Mouse (Mus musculus): Measurements from ENCODE around the gene Pde6d. TPM values are rescaled to one million over a fixed set of nuclear protein-coding genes. Genes with fewer than 3 reads are reported as not detected.

Pde6d gene
- polyA plus RNA-seq, 1 experiment = 11.7 TPM

DNA sequence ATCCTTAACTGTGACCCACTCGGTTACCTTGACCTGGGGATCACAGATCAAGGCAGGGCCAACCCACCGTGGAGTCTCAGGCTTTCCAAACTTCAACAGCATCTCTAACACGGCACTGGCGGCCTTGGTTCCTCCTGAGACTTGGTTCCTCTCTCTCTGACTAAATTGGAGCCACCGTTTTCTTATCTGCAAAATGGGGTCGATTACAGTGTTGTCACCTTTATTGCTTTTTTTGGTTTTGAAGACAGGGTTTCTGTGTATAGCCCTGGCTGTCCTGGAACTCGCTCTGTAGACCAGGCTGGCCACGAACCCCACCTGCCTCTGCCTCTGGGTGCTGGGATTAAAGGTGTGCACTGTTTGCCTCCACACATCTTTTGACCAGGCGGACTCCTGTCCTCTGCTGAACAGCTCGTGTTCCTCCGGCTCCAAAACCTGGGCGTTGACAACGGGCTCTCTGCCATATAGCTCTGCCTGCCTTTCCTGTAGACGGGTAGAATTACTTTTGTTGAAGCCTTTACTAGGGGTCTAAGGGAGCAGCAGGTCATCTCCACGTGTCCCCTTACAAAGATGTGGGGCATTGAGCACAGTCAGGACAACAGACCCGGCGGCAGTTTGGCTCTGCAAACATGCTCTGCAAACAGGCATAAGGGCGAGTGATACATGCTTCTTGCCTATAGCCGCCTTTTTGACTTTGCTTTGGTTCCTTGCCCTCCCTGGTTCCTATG, 77.6 kb downstream of the Pde6d start:
- Histone ChIP-seq H3K36me3 (ENCODE audit: control insufficient read depth, insufficient read depth, low read length) (no peaks in the 10 kb centered on the region), H3K4me1 (ENCODE audit: control insufficient read depth, insufficient read depth, insufficient read length) (peaks cover 23% of the 10 kb centered on the region; the same call in 1 of the 2 replicates), H3K27me3 (ENCODE audit: control insufficient read depth, insufficient read depth, low read length) (no peaks in the 10 kb centered on the region), H3K4me3 (ENCODE audit: extremely low read depth, insufficient read depth, insufficient read length) (peak overlapping the region; percentile 56), H3K27ac (ENCODE audit: insufficient read depth, low read length) (peak overlapping the region; percentile 84)
- TF ChIP-seq POLR2A (IDR thresholded peaks at IDR 0.05; ENCODE audit: low read depth, low read length) (no peak), CTCF (IDR thresholded peaks at IDR 0.05; ENCODE audit: extremely low read depth, insufficient read depth, insufficient read length, insufficient replicate concordance) (no peak)
- 19% methylated on average over 19 of the region's 19 CpGs for WGBS
- no peak for DNase-seq (ENCODE audit: low read depth in 1 of 2, low spot score in 2 of 2)

DNA sequence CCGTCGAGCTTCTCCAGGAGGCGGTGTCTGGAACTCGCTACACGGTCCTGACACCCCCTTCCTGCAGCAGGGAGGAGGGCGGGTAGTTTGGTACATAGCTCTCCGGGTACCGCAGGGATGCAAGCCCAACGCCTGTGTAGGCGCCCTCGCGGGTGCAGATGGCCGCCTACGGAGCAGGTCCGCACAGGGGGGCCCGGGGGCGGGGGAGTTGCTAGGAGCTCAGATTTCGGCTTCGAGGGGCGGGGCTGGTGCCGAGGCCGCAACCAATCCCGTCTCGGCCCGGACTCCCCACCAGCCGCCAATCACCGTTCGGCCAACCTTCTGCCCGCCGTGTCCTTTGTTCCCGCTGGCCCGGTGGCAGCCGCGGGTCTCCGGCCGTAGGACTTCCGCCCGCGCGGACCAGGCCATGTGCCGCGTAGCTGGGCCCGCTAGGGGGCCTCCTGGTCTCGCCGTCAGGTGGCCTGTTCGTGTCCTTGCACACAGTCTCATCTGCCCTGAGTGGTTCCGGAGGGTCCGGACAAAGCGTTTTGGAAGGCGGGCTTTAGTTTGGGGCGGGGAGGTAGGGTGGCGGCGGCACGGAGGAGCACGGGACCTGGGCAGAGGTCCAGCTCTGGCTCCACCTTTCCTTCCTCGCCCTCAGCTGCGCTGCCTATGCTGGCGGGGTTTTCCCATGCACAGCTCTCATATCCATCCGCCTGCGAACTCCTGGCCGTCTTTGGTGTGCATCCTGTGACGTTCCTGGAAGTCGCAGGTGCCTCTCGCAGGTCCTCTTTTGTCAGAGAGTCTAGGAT, 78.3 kb downstream of the Pde6d start:
- Histone ChIP-seq H3K36me3 (ENCODE audit: control insufficient read depth, insufficient read depth, low read length) (no peaks in the 10 kb centered on the region), H3K27me3 (ENCODE audit: control insufficient read depth, insufficient read depth, low read length) (no peaks in the 10 kb centered on the region), H3K4me1 (ENCODE audit: control insufficient read depth, insufficient read depth, insufficient read length) (peaks cover 21% of the 10 kb centered on the region; the same call in 1 of the 2 replicates), H3K4me3 (ENCODE audit: extremely low read depth, insufficient read depth, insufficient read length) (peak overlapping the region; percentile 56), H3K27ac (ENCODE audit: insufficient read depth, low read length) (peak overlapping the region; percentile 84)
- whole genome bisulfite sequencing = under 1% methylated on average over 64 of the region's 64 CpGs
- peak in 1 of 2 experiments; percentile 86 for DNase-seq (ENCODE audit: low read depth in 1 of 2, low spot score in 2 of 2)
- TF ChIP-seq CTCF (IDR thresholded peaks at IDR 0.05; ENCODE audit: extremely low read depth, insufficient read depth, insufficient read length, insufficient replicate concordance) (peak; percentile 54; the same call in 1 of the 2 replicates), POLR2A (IDR thresholded peaks at IDR 0.05; ENCODE audit: low read depth, low read length) (peak; percentile 25; the same call in 1 of the 2 replicates)

DNA sequence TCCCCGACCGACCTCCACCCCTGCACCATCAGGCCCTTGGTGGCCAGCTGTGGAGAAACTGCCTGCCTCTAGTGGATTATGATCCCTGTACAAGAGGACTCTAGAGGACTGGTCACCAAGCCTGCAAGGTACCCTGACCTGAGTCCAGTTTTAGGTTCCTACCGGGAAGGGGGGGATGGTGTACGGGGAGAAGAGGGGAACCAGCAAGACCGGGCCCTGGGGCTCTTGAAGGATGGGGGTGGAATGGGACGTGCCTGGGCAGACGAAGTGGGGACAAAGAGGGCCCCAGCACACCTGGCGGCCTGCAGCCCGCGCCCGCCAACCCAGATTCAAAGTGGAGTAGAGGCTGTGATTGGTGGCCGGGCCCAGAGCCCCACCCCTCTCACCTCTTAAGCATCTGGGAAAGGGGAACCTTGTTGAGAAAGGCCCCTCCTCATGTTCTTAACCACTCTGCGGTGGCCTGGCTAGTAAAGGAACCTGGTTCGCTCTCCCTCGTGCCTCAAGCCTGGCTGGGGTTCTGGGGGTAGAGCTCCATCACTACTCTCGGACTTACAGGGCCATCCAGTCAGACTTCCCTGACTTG, 79.2 kb downstream of the Pde6d start:
- Histone ChIP-seq H3K27ac (ENCODE audit: insufficient read depth, low read length) (peak overlapping the region; percentile 84), H3K4me3 (ENCODE audit: extremely low read depth, insufficient read depth, insufficient read length) (peak overlapping the region; percentile 56; the same call in 1 of the 2 replicates), H3K27me3 (ENCODE audit: control insufficient read depth, insufficient read depth, low read length) (no peaks in the 10 kb centered on the region), H3K4me1 (ENCODE audit: control insufficient read depth, insufficient read depth, insufficient read length) (peaks cover 28% of the 10 kb centered on the region; the same call in 1 of the 2 replicates), H3K36me3 (ENCODE audit: control insufficient read depth, insufficient read depth, low read length) (no peaks in the 10 kb centered on the region)
- DNase-seq (ENCODE audit: low read depth in 1 of 2, low spot score in 2 of 2) = peak in 1 of 2 experiments; percentile 61
- no peak for TF ChIP-seq CTCF (IDR thresholded peaks at IDR 0.05; ENCODE audit: extremely low read depth, insufficient read depth, insufficient read length, insufficient replicate concordance)
- no peak for TF ChIP-seq POLR2A (IDR thresholded peaks at IDR 0.05; ENCODE audit: low read depth, low read length)
- WGBS = 19% methylated on average over 16 of the region's 16 CpGs

DNA sequence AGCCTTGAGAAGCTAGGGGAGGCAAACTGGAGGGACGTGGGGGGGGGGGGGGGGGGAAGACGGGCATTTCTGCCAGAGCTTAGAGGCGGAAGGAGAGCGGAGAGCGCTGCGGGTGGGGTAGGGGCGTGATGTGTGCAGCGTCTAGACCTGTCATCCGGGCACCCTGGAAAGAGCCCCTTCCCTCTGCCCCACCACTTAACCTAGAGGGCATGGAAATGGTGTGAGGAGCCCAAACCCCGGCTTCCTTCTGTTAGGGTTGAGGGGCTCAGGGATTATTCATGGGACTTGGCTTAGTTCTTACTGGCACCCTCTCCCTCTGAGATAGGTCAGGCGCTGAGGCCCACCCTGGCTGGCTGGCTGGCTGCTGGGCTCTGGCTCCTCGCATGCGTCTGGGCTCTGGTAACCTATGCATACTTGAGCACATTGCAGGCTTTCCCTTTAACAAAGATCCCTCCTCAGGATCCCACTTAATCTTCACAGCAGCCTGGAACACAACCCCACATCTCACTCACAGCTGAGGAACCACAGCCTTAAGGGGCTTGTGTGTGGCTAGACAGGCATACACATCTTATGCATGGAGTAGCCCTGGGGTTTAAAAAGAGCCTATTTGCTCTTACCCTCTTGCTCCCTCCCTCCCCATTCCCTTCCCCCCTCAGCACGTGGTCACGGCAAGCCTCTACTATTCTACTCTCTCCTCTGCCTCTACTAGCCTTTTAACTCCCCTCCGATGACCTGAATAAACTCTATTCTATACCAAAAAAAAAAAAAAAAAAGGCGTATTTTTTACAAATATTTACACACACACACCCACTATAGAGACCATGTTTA, 80.0 kb downstream of the Pde6d start:
- 31% methylated on average over 17 of the region's 17 CpGs for WGBS
- Histone ChIP-seq H3K27me3 (ENCODE audit: control insufficient read depth, insufficient read depth, low read length) (no peaks in the 10 kb centered on the region), H3K36me3 (ENCODE audit: control insufficient read depth, insufficient read depth, low read length) (no peaks in the 10 kb centered on the region), H3K4me1 (ENCODE audit: control insufficient read depth, insufficient read depth, insufficient read length) (peaks cover 34% of the 10 kb centered on the region; the same call in 1 of the 2 replicates), H3K4me3 (ENCODE audit: extremely low read depth, insufficient read depth, insufficient read length) (no peak overlapping the region), H3K27ac (ENCODE audit: insufficient read depth, low read length) (no peak overlapping the region)
- TF ChIP-seq CTCF (IDR thresholded peaks at IDR 0.05; ENCODE audit: extremely low read depth, insufficient read depth, insufficient read length, insufficient replicate concordance) = no peak
- TF ChIP-seq POLR2A (IDR thresholded peaks at IDR 0.05; ENCODE audit: low read depth, low read length) = no peak
- no peak for DNase-seq (ENCODE audit: low read depth in 1 of 2, low spot score in 2 of 2)

DNA sequence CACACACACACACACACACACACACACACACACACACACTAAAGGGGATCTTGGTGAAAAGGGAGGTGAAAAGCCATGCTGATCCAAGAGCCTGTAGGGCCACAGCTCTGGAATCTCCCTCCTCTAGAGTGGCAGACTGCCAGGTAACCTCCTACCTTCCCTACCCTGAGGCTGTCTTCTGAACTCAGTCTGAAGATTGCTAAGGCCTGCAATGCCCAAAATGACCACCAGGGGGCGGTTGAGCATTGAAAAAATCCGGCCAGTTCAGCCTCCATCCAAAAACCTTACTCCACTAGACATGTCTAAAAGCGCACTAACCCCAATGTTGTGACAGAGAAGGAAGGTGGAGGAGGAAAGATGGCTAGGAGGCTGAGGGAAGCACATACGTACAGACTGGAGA, 80.9 kb downstream of the Pde6d start:
- Histone ChIP-seq H3K27ac (ENCODE audit: insufficient read depth, low read length) (no peak overlapping the region; the same call in 1 of the 2 replicates), H3K4me1 (ENCODE audit: control insufficient read depth, insufficient read depth, insufficient read length) (peaks cover 42% of the 10 kb centered on the region; the same call in 1 of the 2 replicates), H3K27me3 (ENCODE audit: control insufficient read depth, insufficient read depth, low read length) (no peaks in the 10 kb centered on the region), H3K4me3 (ENCODE audit: extremely low read depth, insufficient read depth, insufficient read length) (no peak overlapping the region), H3K36me3 (ENCODE audit: control insufficient read depth, insufficient read depth, low read length) (no peaks in the 10 kb centered on the region)
- WGBS = 0% methylated on average over 4 of the region's 4 CpGs
- DNase-seq (ENCODE audit: low read depth in 1 of 2, low spot score in 2 of 2) = peak; percentile 83 to 87
- no peak for TF ChIP-seq POLR2A (IDR thresholded peaks at IDR 0.05; ENCODE audit: low read depth, low read length)
- TF ChIP-seq CTCF (IDR thresholded peaks at IDR 0.05; ENCODE audit: extremely low read depth, insufficient read depth, insufficient read length, insufficient replicate concordance) = peak; percentile 82; the same call in 1 of the 2 replicates

DNA sequence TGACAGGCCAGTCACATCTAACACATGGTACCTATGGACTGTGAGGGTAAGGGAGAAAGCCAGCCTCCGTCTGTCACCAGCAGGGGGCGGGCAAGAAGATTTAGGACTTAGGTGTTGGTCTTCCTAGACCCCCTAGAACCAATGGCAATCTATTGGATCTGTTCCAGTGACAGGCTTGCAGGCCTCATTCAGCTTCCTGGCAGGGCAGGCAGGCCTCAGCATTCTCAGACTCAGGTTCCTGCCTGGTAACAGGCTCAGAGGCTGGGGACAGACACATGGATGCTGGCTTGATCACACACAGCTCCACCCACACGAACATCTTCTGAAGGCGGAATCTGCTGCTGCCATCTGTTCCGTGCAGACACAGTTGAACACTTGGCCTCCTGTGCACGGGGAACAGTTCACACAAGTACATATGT, 81.3 kb downstream of the Pde6d start:
- 19% methylated on average over 6 of the region's 6 CpGs for WGBS

More for the DNA sequence above, 81.3 kb downstream of the Pde6d start:
- peak in 1 of 2 experiments; percentile 73 for DNase-seq (ENCODE audit: low read depth in 1 of 2, low spot score in 2 of 2)
- Histone ChIP-seq H3K4me1 (ENCODE audit: control insufficient read depth, insufficient read depth, insufficient read length) (peaks cover 42% of the 10 kb centered on the region; the same call in 1 of the 2 replicates), H3K27me3 (ENCODE audit: control insufficient read depth, insufficient read depth, low read length) (no peaks in the 10 kb centered on the region), H3K36me3 (ENCODE audit: control insufficient read depth, insufficient read depth, low read length) (no peaks in the 10 kb centered on the region), H3K4me3 (ENCODE audit: extremely low read depth, insufficient read depth, insufficient read length) (no peak overlapping the region), H3K27ac (ENCODE audit: insufficient read depth, low read length) (no peak overlapping the region; the same call in 1 of the 2 replicates)
- peak; percentile 53; the same call in 1 of the 2 replicates for TF ChIP-seq CTCF (IDR thresholded peaks at IDR 0.05; ENCODE audit: extremely low read depth, insufficient read depth, insufficient read length, insufficient replicate concordance)
- no peak for TF ChIP-seq POLR2A (IDR thresholded peaks at IDR 0.05; ENCODE audit: low read depth, low read length)
